Mouse (Mus musculus) cortical plate, adult 2 months (tissue): ENCODE measurements around the gene Pecr. TPM values are rescaled to one million over a fixed set of nuclear protein-coding genes. Genes with fewer than 3 reads are reported as not detected.
A peak's percentile ranks its signal among the peaks of the same experiment; 100 is the strongest.
"Not testable (repeated sequence)": the region's sequence is repeated elsewhere in the genome, so short reads cannot be mapped to it uniquely, and the experiment has no call there.

Experiments used
- H3K27ac ChIP-seq: fragments of 200-500 bp; 2 replicates; pipeline ENCODE4 v1.5.1; 2012; ENCODE audit warnings: low read length, control low read depth, inconsistent platforms; ENCODE audit not compliant: insufficient read depth
- H3K4me1 ChIP-seq: fragments of 200-500 bp; 2 replicates; pipeline ENCODE4 v1.6.1; 2011; ENCODE audit warnings: low read length; ENCODE audit not compliant: control insufficient read depth, insufficient read depth
- H3K4me3 ChIP-seq: fragments of 200-500 bp; 2 replicates; pipeline ENCODE4 v1.5.1; 2011; ENCODE audit warnings: mild to moderate bottlenecking, low read length, control low read depth; ENCODE audit not compliant: insufficient read depth
- CTCF ChIP-seq: fragments of 200-500 bp; IDR thresholded peaks from 2 replicates; pipeline ENCODE4 v1.5.1; 2011; ENCODE audit warnings: mild to moderate bottlenecking, control low read depth, low read length; ENCODE audit not compliant: insufficient read depth; ENCODE audit errors: extremely low read depth
- POLR2A ChIP-seq: fragments of 200-500 bp; IDR thresholded peaks from 2 replicates; pipeline ENCODE4 v1.6.1; 2011; ENCODE audit warnings: mild to moderate bottlenecking, low read length, control low read depth; ENCODE audit not compliant: insufficient read depth; ENCODE audit errors: extremely low read depth
- polyA plus RNA-seq: library from polyadenylated mRNA; depleted of rRNA; stranded (reverse); fragments of >200 nt; gene quantifications from 2 replicates; pipeline ENCODE4 v1.2.3, GENCODE M21; 2012

Pecr gene
- polyA plus RNA-seq, 1 experiment: 7.4 TPM

DNA sequence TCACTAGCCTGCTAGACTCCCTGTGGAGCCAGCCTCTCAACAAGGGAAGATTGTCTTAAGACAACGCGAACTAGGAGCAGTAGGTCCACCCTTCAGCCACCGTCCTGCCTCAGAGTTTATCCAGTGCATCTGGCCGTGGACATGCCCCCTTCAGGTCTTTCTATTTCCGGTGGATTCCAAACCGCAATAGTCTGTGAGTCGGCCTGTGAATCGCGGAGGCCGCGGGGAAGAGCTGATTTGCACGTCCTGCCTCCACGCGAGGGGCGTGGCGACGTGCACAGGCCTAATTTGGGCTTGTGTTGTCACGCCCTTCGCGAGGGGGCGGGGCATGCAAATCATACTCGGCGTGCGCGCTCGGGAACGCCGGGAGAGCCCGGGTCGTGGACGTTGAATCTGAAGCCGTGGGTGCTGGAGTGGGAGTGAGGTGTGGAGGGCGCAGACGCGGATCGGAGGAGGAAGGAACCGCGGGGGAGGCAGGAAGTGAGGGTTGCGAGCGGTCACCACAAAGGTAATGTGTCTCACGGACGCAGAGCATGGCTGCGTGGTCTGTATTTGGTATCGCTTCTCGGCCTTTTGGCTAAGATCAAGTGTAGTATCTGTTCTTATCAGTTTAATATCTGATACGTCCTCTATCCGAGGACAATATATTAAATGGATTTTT, 40.3 kb downstream of the Pecr start:
- Histone ChIP-seq H3K4me3 (peak overlapping the region; percentile 51), H3K4me1 (no peaks in the 10 kb centered on the region), H3K27ac (peak overlapping the region; percentile 97)
- TF ChIP-seq CTCF (no peak), POLR2A (peak; percentile 98)

DNA sequence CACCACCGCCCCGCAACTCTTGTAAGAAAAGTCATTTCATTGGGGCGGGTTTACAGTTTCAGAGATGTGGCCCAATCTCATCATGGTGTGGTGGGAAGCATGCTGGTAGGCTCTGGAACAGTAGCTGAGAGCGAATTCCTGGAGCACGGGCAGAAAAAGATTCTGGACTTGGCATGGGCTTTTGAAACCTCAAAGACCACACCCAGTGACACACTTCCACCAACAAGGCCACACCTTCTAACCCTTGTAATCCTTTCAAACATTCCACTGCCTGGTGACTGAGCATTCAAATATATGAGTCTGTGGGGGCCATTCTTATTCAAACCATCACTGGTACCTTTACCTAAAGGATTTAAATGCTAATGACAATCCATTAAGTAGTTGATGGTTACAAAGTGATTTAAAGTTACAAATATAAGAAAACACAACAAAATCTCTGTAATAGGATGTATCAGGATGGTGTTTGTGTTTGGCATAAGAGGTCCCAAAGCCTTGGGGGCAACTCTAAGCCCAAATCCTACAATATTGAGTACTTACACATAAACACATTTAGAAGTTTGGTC, 41.5 kb downstream of the Pecr start:
- Histone ChIP-seq H3K27ac (no peak overlapping the region), H3K4me3 (no peak overlapping the region), H3K4me1 (no peaks in the 10 kb centered on the region)
- no peak for TF ChIP-seq CTCF
- no peak for TF ChIP-seq POLR2A

DNA sequence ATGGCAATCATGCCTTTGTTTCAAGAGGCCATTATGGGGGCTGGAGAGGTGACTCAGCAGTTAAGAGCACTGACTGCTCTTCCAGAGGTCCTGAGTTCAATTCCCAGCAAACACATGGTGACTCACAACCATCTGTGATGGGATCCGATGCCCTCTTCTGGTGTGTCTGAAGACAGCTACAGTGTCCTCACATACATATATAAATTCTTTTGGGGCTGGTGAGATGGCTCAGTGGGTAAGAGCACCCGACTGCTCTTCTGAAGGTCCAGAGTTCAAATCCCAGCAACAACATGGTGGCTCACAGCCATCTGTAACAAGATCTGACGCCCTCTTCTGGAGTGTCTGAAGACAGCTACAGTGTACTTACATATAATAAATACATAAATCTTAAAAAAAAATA, 45.0 kb downstream of the Pecr start:
- not testable (repeated sequence) for H3K4me3 ChIP-seq, H3K4me1 ChIP-seq, H3K27ac ChIP-seq

DNA sequence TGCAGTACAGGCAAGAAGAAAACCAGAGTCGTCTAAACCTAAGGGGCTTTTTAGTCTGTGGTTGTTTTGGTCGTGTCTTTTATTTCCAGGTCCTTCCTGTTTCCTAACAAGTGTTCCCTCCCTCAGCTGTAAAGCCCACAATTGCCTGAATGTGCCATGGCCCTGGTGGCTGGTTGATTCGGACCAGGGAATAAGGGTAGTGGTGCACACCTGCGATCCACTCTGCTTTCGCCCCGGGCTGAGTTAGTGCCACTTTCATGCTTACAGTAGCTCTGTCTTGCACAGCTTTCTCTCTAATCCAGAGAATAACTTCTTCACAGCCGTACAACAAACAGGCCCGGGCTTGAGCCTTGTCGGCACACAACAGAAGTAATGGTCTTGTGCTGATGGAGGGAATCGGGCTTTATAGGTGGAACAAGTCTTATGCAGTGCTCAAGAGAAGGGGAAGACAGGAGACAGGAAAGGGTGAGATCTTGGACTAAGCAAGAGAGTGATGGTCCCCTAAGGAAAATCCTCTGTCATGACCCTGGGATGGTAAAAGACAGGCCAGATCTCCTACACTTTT, 46.0 kb downstream of the Pecr start:
- TF ChIP-seq POLR2A: no peak
- TF ChIP-seq CTCF: no peak
- no peak overlapping the region for H3K4me3 ChIP-seq
- no peak overlapping the region for H3K27ac ChIP-seq
- H3K4me1 ChIP-seq: no peaks in the 10 kb centered on the region

DNA sequence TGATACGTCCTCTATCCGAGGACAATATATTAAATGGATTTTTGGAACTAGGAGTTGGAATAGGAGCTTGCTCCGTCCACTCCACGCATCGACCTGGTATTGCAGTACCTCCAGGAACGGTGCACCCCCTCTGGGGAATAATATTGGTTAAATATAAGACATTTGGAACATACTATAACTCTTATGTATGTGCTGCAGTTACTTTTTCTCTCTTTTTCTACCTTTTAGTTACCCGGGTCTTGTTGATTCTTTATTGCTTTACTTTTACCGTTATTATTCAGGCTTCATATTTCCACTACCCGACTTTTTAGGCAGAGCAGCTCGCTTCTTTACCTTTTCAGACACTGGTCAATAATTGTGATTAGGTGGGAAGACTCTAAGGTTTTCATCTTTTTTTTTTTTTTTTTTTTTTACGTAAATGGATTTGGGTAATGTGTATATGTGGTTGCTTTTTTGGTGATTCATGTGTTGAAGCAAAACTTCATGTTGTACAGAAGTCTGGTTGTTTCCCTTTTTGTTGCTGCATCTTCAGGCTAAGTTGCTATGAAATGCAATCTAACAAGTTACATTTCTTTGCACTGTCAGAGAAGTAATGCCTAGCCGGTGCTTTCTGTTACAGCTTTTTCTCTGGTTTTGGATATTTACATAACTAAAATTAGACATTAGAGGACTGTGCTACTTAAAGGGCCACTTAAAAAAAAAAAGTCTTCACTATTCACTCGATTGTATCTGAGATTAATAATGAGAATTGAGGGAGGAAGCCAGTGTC, 46.9 kb downstream of the Pecr start:
- TF ChIP-seq POLR2A (no peak), CTCF (no peak)
- H3K4me1 ChIP-seq: no peaks in the 10 kb centered on the region
- no peak overlapping the region; the same call in 1 of the 2 replicates for H3K4me3 ChIP-seq
- no peak overlapping the region for H3K27ac ChIP-seq

DNA sequence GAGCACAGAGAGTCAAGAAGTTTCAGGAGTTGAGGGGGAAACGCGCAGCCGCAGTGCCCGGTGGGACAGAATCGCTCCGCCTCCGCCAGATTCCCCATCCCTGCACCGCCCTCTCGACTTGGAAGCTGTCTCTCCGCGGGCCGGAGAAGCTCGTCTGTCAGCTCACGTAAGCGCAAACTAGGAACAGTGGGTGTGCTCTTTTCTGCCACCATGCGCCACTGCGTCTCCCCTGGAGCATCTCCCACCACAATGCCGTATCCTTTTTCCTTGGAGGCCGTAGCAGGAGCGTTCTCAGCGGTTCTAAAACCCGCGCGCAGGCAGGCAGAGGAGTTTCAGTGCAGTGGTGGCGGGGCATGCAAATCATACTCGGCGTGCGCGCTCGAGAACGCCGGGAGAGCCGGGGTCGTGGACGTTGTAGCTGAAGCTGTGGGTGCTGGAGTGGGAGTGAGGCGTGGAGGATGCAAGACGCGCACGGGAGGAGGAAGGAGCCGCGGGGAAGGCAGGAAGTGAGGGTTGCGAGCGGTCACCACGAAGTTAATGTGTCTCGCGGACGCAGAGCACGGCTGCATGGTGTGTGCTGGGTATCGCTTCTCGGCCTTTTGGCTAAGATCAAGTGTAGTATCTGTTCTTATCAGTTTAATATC, 47.6 kb downstream of the Pecr start:
- H3K4me1 ChIP-seq: not testable (repeated sequence)
- TF ChIP-seq POLR2A: peak; percentile 46; the same call in 1 of the 2 replicates
- peak overlapping the region; percentile 57 for H3K4me3 ChIP-seq
- 0 out of 2 replicates have a peak overlapping the region, but pooled peaks have one; percentile 4 for H3K27ac ChIP-seq

DNA sequence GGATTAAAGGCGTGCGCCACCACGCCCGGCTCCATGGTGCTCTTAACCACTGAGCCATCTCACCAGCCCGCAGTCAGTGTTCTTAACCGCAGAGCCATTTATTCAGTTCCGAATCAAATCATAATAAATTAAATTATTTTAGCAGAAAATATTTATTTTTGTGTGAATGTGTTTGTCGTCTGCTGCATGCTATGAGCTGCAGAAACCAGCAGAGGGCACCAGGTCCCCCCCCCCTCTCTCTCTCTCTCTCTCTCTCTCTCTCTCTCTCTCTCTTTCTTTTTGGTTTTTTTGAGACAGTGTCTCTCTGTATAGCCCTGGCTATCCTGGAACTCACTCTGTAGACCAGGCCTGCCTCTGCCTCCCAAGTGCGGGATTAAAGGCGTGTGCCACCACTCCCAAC, 51.5 kb downstream of the Pecr start:
- not testable (repeated sequence) for H3K4me1 ChIP-seq, H3K27ac ChIP-seq

DNA sequence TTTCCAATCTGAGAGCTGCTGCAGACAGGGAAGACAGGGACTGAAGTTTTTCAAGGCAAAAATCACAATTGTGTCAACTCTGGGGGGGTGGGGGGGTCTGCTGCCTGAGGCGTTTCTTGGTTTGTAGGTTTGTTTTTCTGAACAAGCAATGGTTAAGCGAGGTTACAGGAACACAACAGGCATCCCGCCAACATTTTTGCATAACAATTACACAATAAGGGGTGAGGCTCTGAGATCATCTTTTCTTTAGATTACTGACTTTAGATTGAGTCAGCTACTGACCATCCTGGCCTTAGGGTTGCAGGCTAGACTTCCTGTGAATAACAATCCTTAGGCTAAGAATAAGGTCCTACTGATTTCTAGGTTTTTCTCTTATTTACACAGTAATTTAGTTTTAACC, 55.1 kb downstream of the Pecr start:
- H3K4me3 ChIP-seq: no peak overlapping the region
- H3K27ac ChIP-seq: no peak overlapping the region
- no peak for TF ChIP-seq CTCF
- no peak for TF ChIP-seq POLR2A
- H3K4me1 ChIP-seq: no peaks in the 10 kb centered on the region

More for the DNA sequence above, 51.5 kb downstream of the Pecr start:
- H3K4me3 ChIP-seq: not testable (repeated sequence)

DNA sequence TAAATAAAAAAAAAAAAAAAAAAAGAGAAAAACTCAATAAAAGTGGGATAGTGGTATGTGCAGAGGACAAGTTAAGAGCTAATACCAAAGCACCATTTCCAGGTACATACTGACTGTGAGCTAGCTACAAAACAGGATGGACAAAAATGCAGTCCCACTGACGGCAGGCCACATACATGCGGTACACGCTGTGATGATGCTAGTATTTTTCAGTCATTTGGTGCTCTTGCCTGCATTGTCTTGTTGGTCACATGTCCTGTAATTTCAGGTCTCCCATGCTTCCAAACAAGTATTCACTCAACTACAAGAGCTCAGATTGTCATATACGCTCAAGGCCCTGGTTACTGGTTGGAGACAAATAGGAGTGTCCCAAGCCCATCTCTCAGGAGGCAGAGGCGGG, 56.6 kb downstream of the Pecr start:
- H3K4me3 ChIP-seq: no peak overlapping the region
- H3K27ac ChIP-seq: no peak overlapping the region
- no peak for TF ChIP-seq CTCF
- TF ChIP-seq POLR2A: no peak
- no peaks in the 10 kb centered on the region for H3K4me1 ChIP-seq
